Mouse (Mus musculus): ENCODE data around the gene Polr3e. TPM values are rescaled to one million over a fixed set of nuclear protein-coding genes. Genes with fewer than 3 reads are reported as not detected.

The Polr3e gene
- 16.1 and 17.7 TPM in 2 replicates for polyA plus RNA-seq (2015; fragmentation: Nextera tagmentation; extraction: Ambion mirVana)

GRCm38 (mm10) chr7:120917592-120918461 lies at the start of gene Polr3e:
Polr3e (plus strand) TSS chr7:120917744.
- ATAC-seq (ENCODE audit: low FRiP score, low TSS enrichment) (peak; percentile 95), DNase-seq (ENCODE audit: low spot score) (peak; percentile 100)
- Histone ChIP-seq H3K9ac (ENCODE audit: low read length) (peak within 1 kb of the TSS; percentile 83), H3K4me3 (ENCODE audit: low read depth, low read length) (peak within 1 kb of the TSS; percentile 96), H3K36me3 (ENCODE audit: control insufficient read depth, insufficient read depth, low read length) (no peaks in the 10 kb centered on the region), H3K4me1 (replicated peaks; ENCODE audit: control insufficient read depth, insufficient read depth) (no peaks in the 10 kb centered on the region), H3K27ac (replicated peaks) (peak within 1 kb of the TSS; percentile 92), H3K4me2 (replicated peaks; ENCODE audit: low read depth) (peak within 1 kb of the TSS; percentile 78), H3K27me3 (ENCODE audit: control insufficient read depth, insufficient read depth, low read length) (no peaks in the 10 kb centered on the region), H3K9me3 (ENCODE audit: control insufficient read depth, low read length) (no peaks in the 10 kb centered on the region)
- WGBS, result under 1% methylated on average over 91 of the region's 102 CpGs
- TF ChIP-seq EP300 (optimal IDR thresholded peaks at IDR 0.05) (no peak), CTCF (IDR thresholded peaks at IDR 0.05; ENCODE audit: low read depth) (peak; percentile 92)

- 3% methylated on average over 5 of the region's 5 CpGs for WGBS
- ATAC-seq (ENCODE audit: low FRiP score, low TSS enrichment) (peak; percentile 54), DNase-seq (ENCODE audit: low spot score) (peak; percentile 39)
- Histone ChIP-seq H3K4me1 (replicated peaks; ENCODE audit: control insufficient read depth, insufficient read depth) (peaks cover 4% of the 10 kb centered on the region; the same call in 1 of the 2 replicates), H3K27ac (replicated peaks) (peak overlapping the region; percentile 61), H3K9me3 (ENCODE audit: control insufficient read depth, low read length) (no peaks in the 10 kb centered on the region), H3K27me3 (ENCODE audit: control insufficient read depth, insufficient read depth, low read length) (no peaks in the 10 kb centered on the region), H3K4me2 (replicated peaks; ENCODE audit: low read depth) (peak overlapping the region; percentile 0; the same call in 1 of the 2 replicates), H3K4me3 (ENCODE audit: low read depth, low read length) (no peak overlapping the region), H3K36me3 (ENCODE audit: control insufficient read depth, insufficient read depth, low read length) (no peaks in the 10 kb centered on the region; the same call in 1 of the 2 replicates), H3K9ac (ENCODE audit: low read length) (no peak overlapping the region)
- TF ChIP-seq EP300 (optimal IDR thresholded peaks at IDR 0.05), result no peak
- TF ChIP-seq CTCF (IDR thresholded peaks at IDR 0.05; ENCODE audit: low read depth), result no peak
These were observed 47.7 kb upstream of the Polr3e start for GRCm38 (mm10) chr7:120869883-120870282.

- Histone ChIP-seq H3K36me3 (ENCODE audit: control insufficient read depth, insufficient read depth, low read length) (no peaks in the 10 kb centered on the region; the same call in 1 of the 2 replicates), H3K4me1 (replicated peaks; ENCODE audit: control insufficient read depth, insufficient read depth) (peaks cover 3% of the 10 kb centered on the region; the same call in 1 of the 2 replicates), H3K4me3 (ENCODE audit: low read depth, low read length) (no peak overlapping the region), H3K27me3 (ENCODE audit: control insufficient read depth, insufficient read depth, low read length) (no peaks in the 10 kb centered on the region), H3K4me2 (replicated peaks; ENCODE audit: low read depth) (peak overlapping the region; percentile 0; the same call in 1 of the 2 replicates), H3K27ac (replicated peaks) (peak overlapping the region; percentile 61), H3K9ac (ENCODE audit: low read length) (no peak overlapping the region), H3K9me3 (ENCODE audit: control insufficient read depth, low read length) (no peaks in the 10 kb centered on the region)
- WGBS, result 39% methylated on average over 5 of the region's 5 CpGs
- no peak for TF ChIP-seq CTCF (IDR thresholded peaks at IDR 0.05; ENCODE audit: low read depth)
- TF ChIP-seq EP300 (optimal IDR thresholded peaks at IDR 0.05), result no peak
- DNase-seq (ENCODE audit: low spot score) (no peak), ATAC-seq (ENCODE audit: low FRiP score, low TSS enrichment) (no peak)
These were observed 47.0 kb upstream of the Polr3e start for GRCm38 (mm10) chr7:120870431-120871008.

DNA sequence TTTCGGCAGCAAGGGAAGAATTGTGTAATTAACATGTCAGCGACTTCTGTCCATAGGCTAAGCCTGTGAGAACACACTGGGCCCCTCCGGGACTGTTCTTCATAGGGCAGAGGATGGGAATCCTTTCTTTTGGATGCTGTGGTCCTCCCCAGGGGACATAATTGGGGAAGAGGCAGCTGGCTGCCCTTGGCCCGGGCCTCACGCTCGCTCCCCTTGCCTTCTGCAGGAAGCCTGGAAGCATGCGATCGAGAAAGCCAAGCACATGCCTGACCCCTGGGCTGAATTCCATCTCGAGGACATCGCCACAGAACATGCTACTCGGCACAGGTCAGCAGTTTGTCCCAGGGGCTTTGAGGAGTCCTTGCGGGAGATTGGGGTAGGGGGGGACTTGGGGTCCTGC lies 44.5 kb upstream of the Polr3e start:
- ATAC-seq (ENCODE audit: low FRiP score, low TSS enrichment) (no peak), DNase-seq (ENCODE audit: low spot score) (no peak)
- TF ChIP-seq EP300 (optimal IDR thresholded peaks at IDR 0.05) (no peak), CTCF (IDR thresholded peaks at IDR 0.05; ENCODE audit: low read depth) (no peak)
- 72% methylated on average over 12 of the region's 12 CpGs for WGBS
- H3K36me3 ChIP-seq (ENCODE audit: control insufficient read depth, insufficient read depth, low read length), result no peaks in the 10 kb centered on the region; the same call in 1 of the 2 replicates
- peak overlapping the region; percentile 82 for H3K27ac ChIP-seq (replicated peaks)
- H3K9me3 ChIP-seq (ENCODE audit: control insufficient read depth, low read length), result no peaks in the 10 kb centered on the region
- H3K4me3 ChIP-seq (ENCODE audit: low read depth, low read length), result no peak overlapping the region
- peaks cover 4% of the 10 kb centered on the region; the same call in 1 of the 2 replicates for H3K4me1 ChIP-seq (replicated peaks; ENCODE audit: control insufficient read depth, insufficient read depth)
- no peak overlapping the region for H3K4me2 ChIP-seq (replicated peaks; ENCODE audit: low read depth)
- no peaks in the 10 kb centered on the region for H3K27me3 ChIP-seq (ENCODE audit: control insufficient read depth, insufficient read depth, low read length)
- H3K9ac ChIP-seq (ENCODE audit: low read length), result no peak overlapping the region

- Histone ChIP-seq H3K9ac (ENCODE audit: low read length) (peak overlapping the region; percentile 8; the same call in 1 of the 2 replicates), H3K4me3 (ENCODE audit: low read depth, low read length) (no peak overlapping the region), H3K27ac (replicated peaks) (peak overlapping the region; percentile 82), H3K36me3 (ENCODE audit: control insufficient read depth, insufficient read depth, low read length) (no peaks in the 10 kb centered on the region; the same call in 1 of the 2 replicates), H3K4me1 (replicated peaks; ENCODE audit: control insufficient read depth, insufficient read depth) (peaks cover 2% of the 10 kb centered on the region; the same call in 1 of the 2 replicates), H3K27me3 (ENCODE audit: control insufficient read depth, insufficient read depth, low read length) (no peaks in the 10 kb centered on the region), H3K4me2 (replicated peaks; ENCODE audit: low read depth) (no peak overlapping the region), H3K9me3 (ENCODE audit: control insufficient read depth, low read length) (no peaks in the 10 kb centered on the region)
- DNase-seq (ENCODE audit: low spot score), result no peak
- ATAC-seq (ENCODE audit: low FRiP score, low TSS enrichment), result no peak
- 80% methylated on average over 3 of the region's 3 CpGs for WGBS
- TF ChIP-seq CTCF (IDR thresholded peaks at IDR 0.05; ENCODE audit: low read depth) (no peak), EP300 (optimal IDR thresholded peaks at IDR 0.05) (no peak)
These were observed 43.5 kb upstream of the Polr3e start for GRCm38 (mm10) chr7:120874021-120874420.

Measured in stomach, postnatal 0 days (tissue).